Mouse (Mus musculus): ENCODE results near the gene Minos1. TPM values are rescaled to one million over a fixed set of nuclear protein-coding genes. Genes with fewer than 3 reads are reported as not detected.
A peak's percentile ranks its signal among the peaks of the same experiment; 100 is the strongest.

The Minos1 gene
- 212 and 218 TPM in 2 replicates for polyA plus RNA-seq (2012; rRNA removed)

DNA sequence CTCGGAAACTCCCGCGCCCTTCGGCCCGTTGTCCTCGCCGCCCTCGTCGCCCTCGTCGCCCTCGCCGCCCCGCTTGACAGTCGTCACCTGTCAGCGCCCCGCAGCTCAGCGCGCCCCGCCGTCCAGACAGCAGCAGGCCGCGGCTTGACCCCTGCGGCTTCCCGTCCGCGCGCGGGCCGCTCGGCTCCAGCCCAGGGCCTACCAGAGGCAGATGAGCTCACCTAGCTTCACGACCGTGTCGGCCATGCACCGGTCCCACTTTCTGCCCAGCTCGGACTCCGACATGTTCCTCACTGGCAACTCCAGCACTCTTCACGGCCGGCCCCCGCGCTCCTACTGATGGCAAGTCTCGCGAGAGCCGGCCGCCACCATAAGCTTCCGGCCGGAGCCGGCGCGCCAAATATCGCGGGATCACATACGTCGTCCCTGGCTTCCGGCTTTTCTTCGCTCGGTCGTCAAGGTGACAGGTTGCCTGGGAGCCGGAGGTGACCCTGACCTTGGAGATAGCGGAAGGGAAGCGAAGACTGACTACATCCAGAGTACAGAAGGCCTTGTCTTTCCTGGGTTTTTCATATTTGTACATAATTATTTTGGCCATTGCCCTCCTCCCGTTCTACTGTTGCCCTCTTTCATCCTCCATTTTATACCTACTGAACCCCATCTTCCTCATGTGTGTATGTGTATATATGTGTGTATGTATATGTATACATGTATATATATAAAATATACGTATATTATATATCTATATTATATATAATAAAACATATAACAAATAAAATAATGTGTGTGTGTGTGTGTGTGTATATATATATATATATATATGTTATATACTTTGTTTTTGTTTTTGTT lies at the start of gene Minos1:
TSS of gene Minos1 (minus strand) at position 413 of the 849 bp plus-strand sequence.
- Histone ChIP-seq H3K27me3 (ENCODE audit: control insufficient read depth, insufficient read depth, low read length) (no peaks in the 10 kb centered on the region), H3K27ac (ENCODE audit: insufficient read depth, low read length) (peak within 1 kb of the TSS; percentile 89), H3K4me1 (ENCODE audit: control insufficient read depth, insufficient read depth, low read length) (peaks cover 7% of the 10 kb centered on the region), H3K4me3 (replicated peaks; ENCODE audit: insufficient read depth, low read depth, low read length) (peak within 1 kb of the TSS; percentile 84)
- TF ChIP-seq CTCF (IDR thresholded peaks at IDR 0.05; ENCODE audit: borderline replicate concordance, insufficient read depth, low read depth, low read length) = no peak
- TF ChIP-seq POLR2A (IDR thresholded peaks at IDR 0.05; ENCODE audit: borderline replicate concordance, insufficient read depth, low read length) = peak; percentile 87
- peak; percentile 97 to 98 for DNase-seq
- WGBS = under 1% methylated on average over 62 of the region's 63 CpGs

DNA sequence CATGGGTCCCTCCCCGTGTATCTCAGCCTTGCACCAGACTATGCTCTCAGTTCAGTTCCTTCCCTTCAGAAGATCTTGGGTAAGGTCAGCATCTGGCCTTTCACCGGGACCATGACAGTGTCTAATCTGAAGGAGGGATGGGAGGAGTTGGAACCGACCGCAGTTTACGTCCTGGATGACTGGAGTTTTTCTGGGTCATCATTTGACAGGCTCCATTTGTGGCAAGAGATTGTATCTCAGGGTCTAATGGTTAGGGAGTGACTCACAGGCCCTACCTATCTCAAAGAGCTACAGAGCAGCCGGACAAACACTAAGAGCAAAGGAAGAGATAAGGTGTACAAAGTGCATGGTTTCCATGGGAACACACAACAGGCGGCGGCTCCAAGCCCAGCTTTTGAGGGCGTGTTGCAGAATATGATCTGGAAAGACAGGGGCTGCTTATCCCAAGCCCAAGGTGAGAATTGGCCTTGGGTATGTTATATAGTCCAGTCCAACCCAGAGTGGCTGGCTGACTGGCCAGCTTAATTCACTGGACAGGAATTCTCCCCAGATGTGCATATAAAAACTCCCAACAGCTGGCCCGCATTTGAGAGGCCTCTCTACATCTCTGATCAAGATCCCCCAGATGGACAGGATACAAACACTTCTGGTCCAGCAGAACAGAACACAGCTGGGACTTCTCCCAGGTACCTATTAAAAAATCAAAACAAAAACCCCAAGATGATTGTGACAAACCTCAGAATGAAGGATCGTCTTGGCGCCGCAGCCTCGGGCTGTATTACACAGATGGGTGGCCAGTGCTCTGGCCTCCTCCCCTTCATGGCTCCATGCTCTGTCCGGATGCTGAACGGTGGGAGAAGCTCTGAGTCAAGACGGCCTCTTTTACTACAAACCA lies 49.1 kb upstream of the Minos1 start:
- WGBS = 87% methylated on average over 17 of the region's 17 CpGs

DNA sequence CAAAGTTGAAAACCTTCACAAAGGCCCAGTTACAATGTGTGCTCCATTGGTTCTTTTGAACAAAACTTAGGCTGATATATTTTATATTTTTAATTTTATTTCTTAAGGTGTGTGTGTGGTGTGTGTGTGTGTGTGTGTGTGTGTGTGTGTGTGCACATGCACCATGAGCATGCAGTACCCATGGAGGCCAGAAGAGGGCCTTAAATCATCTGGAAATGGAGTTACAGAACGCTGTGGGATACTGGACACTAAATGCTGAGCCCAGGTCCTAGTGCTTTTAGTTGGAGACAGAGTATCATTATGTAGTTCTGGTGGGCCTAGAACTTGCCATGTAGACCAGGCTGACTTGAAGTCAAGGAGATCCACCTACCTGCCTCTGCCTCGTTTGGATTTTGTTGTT lies 48.3 kb upstream of the Minos1 start:
- TF ChIP-seq POLR2A (IDR thresholded peaks at IDR 0.05; ENCODE audit: borderline replicate concordance, insufficient read depth, low read length) (no peak), CTCF (IDR thresholded peaks at IDR 0.05; ENCODE audit: borderline replicate concordance, insufficient read depth, low read depth, low read length) (no peak)
- no peaks in the 10 kb centered on the region for H3K27me3 ChIP-seq (ENCODE audit: control insufficient read depth, insufficient read depth, low read length)
- 85% methylated on average over 2 of the region's 2 CpGs for WGBS
- H3K27ac ChIP-seq (ENCODE audit: insufficient read depth, low read length) = no peak overlapping the region
- DNase-seq = no peak
- H3K4me1 ChIP-seq (ENCODE audit: control insufficient read depth, insufficient read depth, low read length) = no peaks in the 10 kb centered on the region
- no peak overlapping the region for H3K4me3 ChIP-seq (replicated peaks; ENCODE audit: insufficient read depth, low read depth, low read length)

More for the DNA sequence above, 49.1 kb upstream of the Minos1 start:
- no peak for DNase-seq
- Histone ChIP-seq H3K27me3 (ENCODE audit: control insufficient read depth, insufficient read depth, low read length) (no peaks in the 10 kb centered on the region), H3K27ac (ENCODE audit: insufficient read depth, low read length) (no peak overlapping the region), H3K4me3 (replicated peaks; ENCODE audit: insufficient read depth, low read depth, low read length) (no peak overlapping the region), H3K4me1 (ENCODE audit: control insufficient read depth, insufficient read depth, low read length) (no peaks in the 10 kb centered on the region)
- TF ChIP-seq CTCF (IDR thresholded peaks at IDR 0.05; ENCODE audit: borderline replicate concordance, insufficient read depth, low read depth, low read length) (no peak), POLR2A (IDR thresholded peaks at IDR 0.05; ENCODE audit: borderline replicate concordance, insufficient read depth, low read length) (no peak)

DNA sequence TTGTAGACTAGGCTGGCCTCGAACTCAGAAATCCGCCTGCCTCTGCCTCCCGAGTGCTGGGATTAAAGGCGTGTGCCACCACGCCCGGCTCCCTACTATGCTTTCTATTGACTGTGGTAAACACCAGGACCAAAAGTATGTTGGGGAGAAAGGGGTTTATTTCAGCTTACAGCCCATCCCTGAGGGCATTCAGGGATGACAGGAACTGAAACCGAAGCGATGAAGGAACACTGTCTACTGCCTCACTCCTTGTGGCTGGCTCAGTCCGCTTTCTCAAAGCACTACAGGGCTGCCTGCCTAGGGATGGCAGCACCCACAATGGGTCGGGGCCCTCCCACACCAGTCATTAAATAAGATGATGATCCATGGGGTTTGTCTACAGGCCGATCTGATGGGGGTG lies 47.5 kb upstream of the Minos1 start:
- 97% methylated on average over 11 of the region's 11 CpGs for WGBS
- H3K4me3 ChIP-seq (replicated peaks; ENCODE audit: insufficient read depth, low read depth, low read length) = no peak overlapping the region
- no peak for DNase-seq
- H3K27me3 ChIP-seq (ENCODE audit: control insufficient read depth, insufficient read depth, low read length) = no peaks in the 10 kb centered on the region
- H3K4me1 ChIP-seq (ENCODE audit: control insufficient read depth, insufficient read depth, low read length) = no peaks in the 10 kb centered on the region
- no peak overlapping the region for H3K27ac ChIP-seq (ENCODE audit: insufficient read depth, low read length)
- TF ChIP-seq POLR2A (IDR thresholded peaks at IDR 0.05; ENCODE audit: borderline replicate concordance, insufficient read depth, low read length) (no peak), CTCF (IDR thresholded peaks at IDR 0.05; ENCODE audit: borderline replicate concordance, insufficient read depth, low read depth, low read length) (no peak)

DNA sequence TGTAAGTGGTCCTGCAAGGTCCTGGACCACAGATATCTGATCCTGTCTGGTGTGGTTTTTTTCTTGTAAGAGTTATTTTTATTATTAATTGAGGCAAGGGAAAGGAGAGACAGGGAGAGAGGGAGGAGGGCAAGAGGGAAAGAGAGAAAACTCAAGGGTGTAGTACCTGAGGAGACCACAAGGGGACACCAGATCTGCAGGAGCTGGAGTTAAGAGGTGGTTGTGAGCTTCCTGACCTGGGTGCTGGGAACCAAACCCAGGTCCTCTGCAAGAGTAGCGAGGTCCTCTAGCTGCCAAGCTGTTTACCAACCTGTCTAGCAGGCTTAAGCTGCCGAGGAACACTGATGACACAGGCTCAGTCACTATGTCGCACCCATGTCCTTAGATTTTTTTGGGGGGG lies 47.0 kb upstream of the Minos1 start:
- no peak overlapping the region for H3K27ac ChIP-seq (ENCODE audit: insufficient read depth, low read length)
- WGBS = 90% methylated on average over 3 of the region's 3 CpGs
- H3K4me3 ChIP-seq (replicated peaks; ENCODE audit: insufficient read depth, low read depth, low read length) = no peak overlapping the region
- DNase-seq = no peak
- no peaks in the 10 kb centered on the region for H3K4me1 ChIP-seq (ENCODE audit: control insufficient read depth, insufficient read depth, low read length)
- H3K27me3 ChIP-seq (ENCODE audit: control insufficient read depth, insufficient read depth, low read length) = no peaks in the 10 kb centered on the region
- TF ChIP-seq POLR2A (IDR thresholded peaks at IDR 0.05; ENCODE audit: borderline replicate concordance, insufficient read depth, low read length) (no peak), CTCF (IDR thresholded peaks at IDR 0.05; ENCODE audit: borderline replicate concordance, insufficient read depth, low read depth, low read length) (no peak)

DNA sequence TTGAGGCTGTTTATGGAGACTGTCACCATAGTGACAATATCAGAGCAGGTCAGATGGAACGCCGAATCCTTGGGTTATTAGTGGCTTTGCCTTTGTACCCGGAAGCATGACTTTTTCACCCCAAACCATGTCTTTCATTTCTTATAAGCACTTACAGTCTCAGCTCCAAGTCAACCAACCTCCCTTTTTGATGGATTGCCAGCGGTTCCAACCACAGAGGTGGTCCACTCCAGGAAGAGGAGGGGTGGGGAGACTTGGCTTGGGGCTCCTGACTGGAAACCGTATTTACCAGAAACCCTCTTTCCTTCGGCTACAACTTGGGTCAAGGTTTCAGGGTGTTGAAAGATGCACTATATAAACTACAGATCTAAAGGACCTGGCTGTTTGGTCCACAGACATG lies 45.1 kb upstream of the Minos1 start:
- no peak for DNase-seq
- TF ChIP-seq CTCF (IDR thresholded peaks at IDR 0.05; ENCODE audit: borderline replicate concordance, insufficient read depth, low read depth, low read length) = no peak
- no peak for TF ChIP-seq POLR2A (IDR thresholded peaks at IDR 0.05; ENCODE audit: borderline replicate concordance, insufficient read depth, low read length)
- Histone ChIP-seq H3K27ac (ENCODE audit: insufficient read depth, low read length) (no peak overlapping the region), H3K4me1 (ENCODE audit: control insufficient read depth, insufficient read depth, low read length) (no peaks in the 10 kb centered on the region), H3K4me3 (replicated peaks; ENCODE audit: insufficient read depth, low read depth, low read length) (no peak overlapping the region), H3K27me3 (ENCODE audit: control insufficient read depth, insufficient read depth, low read length) (no peaks in the 10 kb centered on the region)
- 67% methylated on average over 6 of the region's 6 CpGs for WGBS

DNA sequence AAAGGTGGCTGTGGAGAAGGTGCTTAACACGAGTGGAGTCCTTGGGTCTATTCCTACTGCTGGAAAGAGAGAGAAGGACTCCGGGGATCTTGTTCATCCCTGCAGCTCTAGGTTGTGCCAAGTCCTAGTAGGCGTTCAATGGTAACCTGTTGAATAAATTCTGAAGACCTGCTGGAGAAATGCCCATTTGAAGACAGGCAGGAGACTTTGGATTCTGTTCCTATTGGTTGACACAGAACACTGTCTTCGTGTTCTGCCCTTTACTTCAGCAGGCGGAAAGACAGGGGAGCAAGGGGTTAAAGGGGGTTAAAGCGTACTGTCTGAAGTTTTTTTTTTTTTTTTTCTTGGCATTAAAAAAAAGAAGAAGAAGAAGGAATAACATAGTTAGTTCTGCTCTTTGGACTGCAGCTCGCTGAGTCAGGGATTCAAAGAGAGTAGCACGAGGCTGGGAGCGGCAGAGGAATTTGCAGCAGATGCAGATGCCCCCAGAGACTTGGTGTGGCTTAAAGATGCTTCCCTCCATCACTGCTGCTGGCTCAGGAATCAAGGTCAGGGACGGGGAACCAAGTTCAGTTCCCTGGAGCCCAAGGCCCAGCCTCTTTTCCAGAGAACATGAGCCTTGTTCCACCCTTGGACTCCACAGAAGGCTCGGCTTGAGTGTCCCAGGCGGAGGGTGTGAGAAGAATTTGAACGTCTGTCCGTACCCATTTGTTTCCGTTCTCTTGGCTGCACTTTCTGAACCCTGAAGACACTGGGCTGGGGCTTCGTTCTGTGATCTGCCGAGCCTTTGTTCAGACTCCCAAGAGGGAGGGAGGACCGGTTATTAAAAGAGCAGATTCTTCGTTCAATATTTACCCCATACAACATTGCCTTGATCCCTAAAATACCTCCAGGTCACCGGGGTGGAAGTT lies 44.4 kb upstream of the Minos1 start:
- DNase-seq = peak in 1 of 2 experiments; percentile 30
- H3K27ac ChIP-seq (ENCODE audit: insufficient read depth, low read length) = no peak overlapping the region; the same call in 1 of the 2 replicates
- no peak for TF ChIP-seq POLR2A (IDR thresholded peaks at IDR 0.05; ENCODE audit: borderline replicate concordance, insufficient read depth, low read length)
- no peak for TF ChIP-seq CTCF (IDR thresholded peaks at IDR 0.05; ENCODE audit: borderline replicate concordance, insufficient read depth, low read depth, low read length)
- H3K4me1 ChIP-seq (ENCODE audit: control insufficient read depth, insufficient read depth, low read length) = no peaks in the 10 kb centered on the region
- H3K4me3 ChIP-seq (replicated peaks; ENCODE audit: insufficient read depth, low read depth, low read length) = no peak overlapping the region
- WGBS = 31% methylated on average over 20 of the region's 20 CpGs
- no peaks in the 10 kb centered on the region for H3K27me3 ChIP-seq (ENCODE audit: control insufficient read depth, insufficient read depth, low read length)
